Mouse (Mus musculus) lung, embryonic 14.5 days (tissue): Measurements from ENCODE around the gene Prkch. TPM values are rescaled to one million over a fixed set of nuclear protein-coding genes. Genes with fewer than 3 reads are reported as not detected.

Source experiments
- ATAC-seq: fragments of 200-750 bp; cut with Nextera tagmentation; 2 replicates; pipeline ENCODE4 v1.8.0; 2017; ENCODE audit warnings: mild to moderate bottlenecking, moderate TSS enrichment, moderate library complexity; ENCODE audit not compliant: insufficient read depth
- DNase-seq: peaks from one replicate; pipeline ENCODE4 v3.0.0-alpha.2; 2015
- H3K27ac ChIP-seq: fragments of 300-500 bp; sonication (generic); 2 replicates; pipeline ENCODE4 v1.5.1; 2014; ENCODE audit warnings: low read depth, mild to moderate bottlenecking, moderate library complexity
- H3K27me3 ChIP-seq: fragments of 300-500 bp; sonication (generic); 2 replicates; pipeline ENCODE4 v1.6.1; 2014; ENCODE audit warnings: low read length, control low read depth; ENCODE audit not compliant: insufficient read depth
- H3K36me3 ChIP-seq: fragments of 300-500 bp; sonication (generic); 2 replicates; pipeline ENCODE4 v1.6.1; 2014; ENCODE audit warnings: control low read depth; ENCODE audit not compliant: insufficient read depth
- H3K4me1 ChIP-seq: fragments of 300-500 bp; sonication (generic); 2 replicates; pipeline ENCODE4 v1.6.1; 2014; ENCODE audit warnings: antibody characterized with exemption, control low read depth; ENCODE audit not compliant: insufficient read depth
- H3K4me2 ChIP-seq: fragments of 300-500 bp; sonication (generic); 2 replicates; pipeline ENCODE4 v1.6.1; 2014; ENCODE audit warnings: mild to moderate bottlenecking
- H3K4me3 ChIP-seq: fragments of 300-500 bp; sonication (generic); 2 replicates; pipeline ENCODE4 v1.5.1; 2014; ENCODE audit warnings: low read depth, low read length
- H3K9ac ChIP-seq: fragments of 300-500 bp; sonication (generic); 2 replicates; pipeline ENCODE4 v1.6.1; 2014
- H3K9me3 ChIP-seq: fragments of 300-500 bp; sonication (generic); 2 replicates; pipeline ENCODE4 v1.6.1; 2016; ENCODE audit warnings: low read depth, low read length, control low read depth
- CTCF ChIP-seq: IDR thresholded peaks from 2 replicates; pipeline ENCODE4 v1.5.1; 2016; ENCODE audit warnings: antibody characterized with exemption, low read depth
- WGBS: fragments of 180-500 bp; shearing (Covaris S2); extraction: QIAGEN DNeasy Blood & Tissue Kit; methylation state at CpG from one replicate; pipeline ENCODE4 v1.1.7; 2014; 5-methylcytosine and 5-hydroxymethylcytosine counted together
- polyA plus RNA-seq: library from polyadenylated mRNA; unstranded; fragments of >200 nt; fragmentation: Nextera tagmentation; extraction: Ambion mirVana; gene quantifications from 2 replicates; pipeline ENCODE4 v1.2.1, GENCODE M21; 2014

Gene Prkch
- polyA plus RNA-seq, 1 experiment from 2014 or later: 18.0 TPM

DNA sequence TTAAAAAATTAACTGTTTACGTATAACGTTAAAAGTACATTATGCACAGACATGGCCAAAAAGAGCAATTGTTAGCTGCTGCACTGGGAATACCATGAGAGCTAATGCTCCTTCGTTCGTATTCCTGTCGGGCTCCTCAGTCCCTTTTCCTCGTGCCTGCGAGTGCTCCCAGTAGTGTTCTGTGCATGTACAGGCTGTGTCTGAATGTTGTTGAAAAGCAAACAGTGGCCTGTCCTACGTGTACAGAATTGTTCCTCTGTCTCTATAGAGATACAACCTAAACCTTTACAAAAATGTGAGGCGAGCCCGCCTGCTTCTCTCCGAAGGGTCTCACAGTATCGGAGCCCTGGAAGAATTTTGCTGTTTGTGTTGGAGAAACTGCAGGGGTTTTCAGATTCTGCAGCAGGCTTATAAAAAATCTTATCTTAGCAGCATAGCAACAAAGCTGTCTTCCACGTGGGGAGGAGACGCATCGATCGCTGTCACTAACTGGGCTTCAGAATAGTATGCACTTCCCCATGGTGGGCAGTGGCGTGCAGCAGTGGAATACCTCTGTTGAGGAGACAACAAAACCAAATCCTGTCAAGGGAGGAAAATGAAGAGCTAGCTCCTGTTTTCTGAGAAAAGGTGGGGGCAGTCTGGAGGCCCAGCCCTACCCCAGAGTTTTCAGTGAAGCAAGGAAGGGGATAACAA lies 147.4 kb downstream of the Prkch start:
- TF ChIP-seq CTCF: no peak
- H3K27me3 ChIP-seq: no peaks in the 10 kb centered on the region
- H3K4me2 ChIP-seq: no peak overlapping the region
- H3K4me1 ChIP-seq: no peaks in the 10 kb centered on the region
- no peaks in the 10 kb centered on the region for H3K9me3 ChIP-seq
- WGBS: 47% methylated on average over 17 of the region's 17 CpGs
- H3K27ac ChIP-seq: no peak overlapping the region
- H3K36me3 ChIP-seq: no peaks in the 10 kb centered on the region
- H3K9ac ChIP-seq: no peak overlapping the region
- ATAC-seq (no peak; the same call in 1 of the 2 replicates), DNase-seq (peak; percentile 19)
- H3K4me3 ChIP-seq: no peak overlapping the region

DNA sequence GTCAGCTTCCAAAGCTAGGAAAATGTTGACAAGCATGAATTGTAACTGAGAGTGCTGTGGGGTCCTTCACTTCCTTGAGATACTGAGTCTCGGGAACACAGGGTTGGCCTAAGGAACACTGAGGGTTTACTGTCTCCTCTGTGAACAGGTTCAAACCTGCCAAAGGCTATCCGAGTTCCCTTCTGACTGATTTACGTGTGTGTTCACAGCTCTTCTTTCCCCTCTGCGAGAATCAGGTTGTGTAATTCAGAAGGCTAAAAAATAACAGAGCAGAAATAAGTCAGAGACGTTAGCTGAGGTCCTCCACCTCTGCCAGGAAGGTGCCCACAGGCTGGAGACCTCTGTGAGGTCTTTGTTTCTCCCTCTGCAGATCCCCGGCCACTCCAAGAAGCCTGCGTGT lies 148.3 kb downstream of the Prkch start:
- no peak for DNase-seq
- WGBS: 63% methylated on average over 7 of the region's 7 CpGs
- no peak overlapping the region for H3K4me3 ChIP-seq
- no peak overlapping the region for H3K9ac ChIP-seq
- no peaks in the 10 kb centered on the region for H3K9me3 ChIP-seq
- no peak for TF ChIP-seq CTCF
- no peaks in the 10 kb centered on the region for H3K4me1 ChIP-seq
- H3K4me2 ChIP-seq: no peak overlapping the region
- no peak overlapping the region for H3K27ac ChIP-seq
- H3K36me3 ChIP-seq: no peaks in the 10 kb centered on the region
- H3K27me3 ChIP-seq: no peaks in the 10 kb centered on the region
- no peak for ATAC-seq

DNA sequence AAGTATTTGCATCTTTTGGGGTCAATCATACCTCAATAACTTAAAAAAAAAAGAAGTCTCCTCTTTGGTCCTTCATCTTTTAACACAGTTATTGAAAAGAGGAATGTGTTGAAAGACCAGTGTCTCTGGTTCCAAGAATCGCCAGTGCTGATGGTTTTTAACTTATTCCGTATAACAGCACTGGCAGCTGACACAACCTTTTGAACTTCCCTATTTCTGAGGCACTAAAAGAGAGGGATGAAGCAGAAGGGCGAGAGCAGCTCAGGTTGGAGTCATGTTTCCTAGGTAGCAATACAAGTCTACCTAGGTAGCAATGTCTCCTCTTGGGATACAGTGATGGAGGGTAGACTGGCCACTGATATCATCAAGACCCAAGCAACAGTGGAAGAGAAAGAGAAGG lies 152.3 kb downstream of the Prkch start:
- no peak for ATAC-seq
- 78% methylated on average over 3 of the region's 3 CpGs for WGBS

DNA sequence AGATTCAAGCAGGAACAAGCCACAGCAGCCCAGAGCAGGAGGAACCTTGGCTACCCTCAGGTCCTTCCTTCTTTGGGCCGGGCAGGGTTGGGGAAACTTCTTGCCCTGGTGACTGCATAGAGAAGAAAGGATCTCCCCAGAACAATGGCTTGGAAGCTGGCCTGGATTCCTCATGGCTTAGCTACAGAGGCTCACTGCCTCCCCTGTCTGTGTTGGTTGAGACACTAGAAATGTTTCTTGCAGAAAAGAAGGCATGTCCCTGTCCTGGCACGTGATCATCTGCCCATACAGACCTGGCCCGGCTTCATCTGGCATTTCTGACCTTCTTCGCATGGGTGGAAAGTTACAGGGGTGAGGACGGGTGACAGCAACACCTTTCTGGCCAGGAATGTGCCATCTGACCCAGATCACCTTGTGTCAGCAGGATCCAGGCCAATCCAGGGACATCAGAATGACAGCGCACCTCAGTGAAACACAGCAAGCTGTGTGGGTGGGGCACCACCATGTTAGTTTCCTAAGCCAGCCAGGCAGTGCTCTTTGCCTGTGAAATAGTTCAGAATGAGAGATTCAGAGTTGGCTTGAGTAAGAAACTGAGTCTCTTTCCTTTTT lies 155.1 kb downstream of the Prkch start:
- Histone ChIP-seq H3K4me1 (no peaks in the 10 kb centered on the region), H3K36me3 (no peaks in the 10 kb centered on the region), H3K9me3 (no peaks in the 10 kb centered on the region), H3K4me3 (no peak overlapping the region), H3K4me2 (no peak overlapping the region), H3K9ac (no peak overlapping the region), H3K27ac (no peak overlapping the region), H3K27me3 (no peaks in the 10 kb centered on the region)
- no peak for TF ChIP-seq CTCF
- DNase-seq (no peak), ATAC-seq (no peak)
- WGBS: 81% methylated on average over 6 of the region's 6 CpGs

More for the DNA sequence above, 152.3 kb downstream of the Prkch start:
- no peaks in the 10 kb centered on the region for H3K4me1 ChIP-seq
- no peak for TF ChIP-seq CTCF
- H3K36me3 ChIP-seq: no peaks in the 10 kb centered on the region
- H3K4me3 ChIP-seq: no peak overlapping the region
- H3K9ac ChIP-seq: no peak overlapping the region
- no peaks in the 10 kb centered on the region for H3K9me3 ChIP-seq
- H3K27me3 ChIP-seq: no peaks in the 10 kb centered on the region
- DNase-seq: no peak
- no peak overlapping the region for H3K27ac ChIP-seq
- H3K4me2 ChIP-seq: no peak overlapping the region

DNA sequence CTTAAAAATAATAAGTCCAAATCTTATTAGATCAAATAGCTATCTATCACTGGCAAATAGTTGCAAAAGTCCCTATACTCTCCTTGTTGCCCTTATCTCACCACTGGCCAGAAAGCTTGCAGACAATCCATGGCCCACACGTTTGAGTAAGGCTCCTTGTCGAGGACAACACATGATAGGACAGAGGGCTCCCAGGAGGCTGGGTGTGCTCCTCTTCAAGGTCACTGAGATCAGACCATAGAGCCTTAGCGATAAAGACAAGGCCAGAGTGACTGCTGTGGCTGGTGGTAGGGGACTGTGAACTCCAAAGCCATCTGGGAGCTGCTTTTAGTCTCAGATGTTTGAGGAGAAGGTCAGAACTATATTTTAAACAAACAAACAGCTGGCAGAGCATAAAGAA lies 158.0 kb downstream of the Prkch start:
- Histone ChIP-seq H3K9ac (no peak overlapping the region), H3K4me3 (no peak overlapping the region), H3K4me1 (no peaks in the 10 kb centered on the region), H3K27me3 (no peaks in the 10 kb centered on the region), H3K36me3 (no peaks in the 10 kb centered on the region), H3K9me3 (no peaks in the 10 kb centered on the region), H3K27ac (no peak overlapping the region), H3K4me2 (no peak overlapping the region)
- DNase-seq: no peak
- no peak for TF ChIP-seq CTCF
- 49% methylated on average over 3 of the region's 3 CpGs for WGBS
- no peak for ATAC-seq

DNA sequence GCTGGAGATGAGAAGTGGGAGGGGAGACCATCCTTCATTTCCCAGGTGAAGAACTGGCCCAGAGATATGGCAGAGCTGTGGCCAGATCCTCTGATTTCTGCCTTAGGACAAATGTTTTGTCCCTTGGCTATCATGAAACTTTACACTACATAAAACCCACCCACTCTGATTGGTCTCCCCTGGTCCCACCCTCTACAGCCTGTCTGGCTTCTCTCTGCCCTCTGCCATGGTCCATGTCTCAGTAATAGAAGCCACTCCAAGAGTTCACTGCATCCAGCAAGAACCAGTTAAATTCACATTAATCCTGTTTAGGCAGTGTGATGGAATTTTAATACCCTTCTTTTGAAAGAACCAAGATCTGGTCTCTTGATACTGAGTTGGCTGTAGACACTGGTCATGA lies 158.5 kb downstream of the Prkch start:
- no peaks in the 10 kb centered on the region for H3K27me3 ChIP-seq
- H3K4me2 ChIP-seq: no peak overlapping the region
- ATAC-seq (no peak), DNase-seq (no peak)
- H3K36me3 ChIP-seq: no peaks in the 10 kb centered on the region
- H3K4me3 ChIP-seq: no peak overlapping the region
- TF ChIP-seq CTCF: no peak
- H3K9me3 ChIP-seq: no peaks in the 10 kb centered on the region
- no peaks in the 10 kb centered on the region for H3K4me1 ChIP-seq
- no peak overlapping the region for H3K27ac ChIP-seq
- no peak overlapping the region for H3K9ac ChIP-seq

DNA sequence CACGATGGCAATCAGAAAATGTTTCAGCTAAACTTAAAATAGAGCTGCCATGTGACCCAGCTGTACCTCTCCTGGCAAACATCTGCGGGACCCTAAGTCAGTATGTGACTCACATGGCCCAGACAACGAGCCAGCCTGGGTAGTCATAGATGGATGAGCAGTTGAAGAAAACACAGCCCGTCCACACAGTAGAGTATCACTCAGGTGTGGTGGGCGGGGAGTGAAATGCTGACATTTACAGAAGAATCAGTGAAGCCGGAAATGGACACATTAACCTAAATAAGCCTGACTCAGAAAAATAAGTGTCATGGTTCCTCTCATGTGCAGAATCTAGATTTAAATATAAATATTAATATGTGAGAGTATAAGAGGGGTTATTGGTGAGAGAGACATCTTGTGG lies 161.5 kb downstream of the Prkch start:
- Histone ChIP-seq H3K4me3 (no peak overlapping the region), H3K27ac (no peak overlapping the region), H3K4me2 (no peak overlapping the region), H3K9me3 (no peaks in the 10 kb centered on the region), H3K9ac (no peak overlapping the region), H3K4me1 (no peaks in the 10 kb centered on the region), H3K36me3 (no peaks in the 10 kb centered on the region), H3K27me3 (no peaks in the 10 kb centered on the region)
- DNase-seq: no peak
- TF ChIP-seq CTCF: no peak
- 85% methylated on average over 6 of the region's 6 CpGs for WGBS
- no peak for ATAC-seq
